Mouse (Mus musculus) left cerebral cortex, postnatal 14 days (tissue): ENCODE measurements around the gene Atad1. TPM values are rescaled to one million over a fixed set of nuclear protein-coding genes. Genes with fewer than 3 reads are reported as not detected.

ENCODE experiments used
- DNase-seq, 2 experiments: peaks; one replicate each; pipeline ENCODE4 v3.0.0; 2021 to 2022; ENCODE audit warnings: low spot score in 2 of 2, mixed read lengths in 1 of 2
- intact Hi-C: fragments of 180-260 bp; cut with DNase I; formaldehyde crosslinking; loops from one replicate; pipeline ENCODE4 v1.15.1; 2025
- total RNA-seq, 2 experiments: library from RNA; stranded (reverse); gene quantifications; 2 replicates each; pipeline ENCODE4 v1.2.3; 2021

The Atad1 gene
- total RNA-seq, 2 experiments from 2014 or later = 121 to 122 TPM

- peak in 1 of 2 experiments; percentile 7 for DNase-seq
- intact Hi-C loops = loop anchor here (10.0 kb wide), 1 partner anchor 610 kb away; no protein-coding TSS in a partner anchor
Observed at GRCm38 (mm10) chr19:32754188-32755000, 14.8 kb upstream of the Atad1 start.

DNA sequence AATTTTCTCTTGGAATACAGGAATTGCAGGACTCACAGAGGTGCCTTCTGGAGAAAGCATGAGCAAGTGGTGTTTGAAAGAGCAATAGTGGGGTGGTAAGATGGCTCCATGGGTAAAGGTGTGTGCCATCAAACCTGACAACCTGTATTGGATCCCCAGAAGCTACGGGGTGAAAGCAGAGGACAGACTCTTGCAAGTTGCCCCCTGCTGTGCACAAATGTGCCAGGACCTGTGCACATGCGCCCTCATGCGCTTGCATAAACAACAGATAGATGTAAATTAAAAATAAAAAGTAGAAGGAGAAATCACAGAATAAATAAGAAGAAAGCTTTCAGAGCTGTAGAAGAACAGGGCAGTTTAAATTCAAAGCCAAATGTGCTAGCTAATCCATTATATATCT, 13.8 kb upstream of the Atad1 start:
- no peak for DNase-seq
- intact Hi-C loops = loop anchor here (10.0 kb wide), 1 partner anchor 611 kb away; no protein-coding TSS in a partner anchor

DNA sequence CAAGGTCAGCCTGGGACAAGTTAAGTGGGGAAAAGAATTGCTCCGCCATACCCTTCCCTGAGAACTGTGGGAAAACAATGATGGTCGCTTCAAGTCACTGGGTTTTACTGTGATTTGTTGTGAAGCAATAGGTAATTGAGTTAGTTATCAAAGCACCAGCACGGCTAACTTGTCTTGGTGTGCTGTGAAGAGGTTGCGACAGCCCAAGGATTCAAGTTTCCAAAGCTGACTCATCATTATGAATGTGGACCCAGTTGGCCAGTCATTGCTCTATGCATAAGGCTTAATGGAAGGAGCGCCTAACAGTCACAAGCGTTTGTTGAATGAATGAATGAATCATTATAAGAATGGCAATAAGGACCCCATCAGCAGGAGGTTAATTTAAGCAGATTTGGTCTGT, 12.8 kb upstream of the Atad1 start:
- intact Hi-C loops = loop anchor here (10.0 kb wide), 1 partner anchor 612 kb away; no protein-coding TSS in a partner anchor

GRCm38 (mm10) chr19:32749425-32749824, 9.8 kb upstream of the Atad1 start:
- DNase-seq = peak; percentile 63 to 68
- intact Hi-C loops = loop anchor here (2.0 kb wide), 1 partner anchor 477 kb away; no protein-coding TSS in a partner anchor

More for the DNA sequence above, 12.8 kb upstream of the Atad1 start:
- no peak for DNase-seq

GRCm38 (mm10) chr19:32740641-32741345, 1.2 kb upstream of the Atad1 start:
- intact Hi-C loops = no loop called here
- no peak for DNase-seq

- intact Hi-C loops = no loop called here
- no peak for DNase-seq
Observed at GRCm38 (mm10) chr19:32737844-32738243, 1.7 kb downstream of the Atad1 start.

DNA sequence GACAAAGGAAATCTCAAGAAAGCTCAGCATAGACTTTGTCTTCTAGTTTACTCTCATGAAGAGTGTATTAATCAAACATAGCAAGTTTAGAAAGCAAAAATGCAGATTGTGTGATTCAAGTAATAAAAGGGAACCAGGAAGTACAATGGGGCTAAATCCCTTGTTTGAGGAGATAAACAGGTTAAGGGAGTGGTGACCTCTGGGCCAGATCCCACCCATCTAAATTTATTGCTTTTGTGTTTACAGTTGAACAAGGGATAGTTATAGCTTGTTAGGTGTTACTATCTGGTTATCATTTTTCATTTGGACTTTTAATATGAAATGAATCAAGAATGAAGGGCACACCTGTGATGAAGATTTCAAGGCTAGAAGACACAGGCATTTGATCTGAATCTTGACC, 6.7 kb downstream of the Atad1 start:
- no peak for DNase-seq
- intact Hi-C loops = no loop called here

GRCm38 (mm10) chr19:32729785-32730184, 9.8 kb downstream of the Atad1 start:
- intact Hi-C loops = no loop called here
- no peak for DNase-seq

GRCm38 (mm10) chr19:32726451-32727325, 12.9 kb downstream of the Atad1 start:
- DNase-seq = no peak
- intact Hi-C loops = no loop called here

DNA sequence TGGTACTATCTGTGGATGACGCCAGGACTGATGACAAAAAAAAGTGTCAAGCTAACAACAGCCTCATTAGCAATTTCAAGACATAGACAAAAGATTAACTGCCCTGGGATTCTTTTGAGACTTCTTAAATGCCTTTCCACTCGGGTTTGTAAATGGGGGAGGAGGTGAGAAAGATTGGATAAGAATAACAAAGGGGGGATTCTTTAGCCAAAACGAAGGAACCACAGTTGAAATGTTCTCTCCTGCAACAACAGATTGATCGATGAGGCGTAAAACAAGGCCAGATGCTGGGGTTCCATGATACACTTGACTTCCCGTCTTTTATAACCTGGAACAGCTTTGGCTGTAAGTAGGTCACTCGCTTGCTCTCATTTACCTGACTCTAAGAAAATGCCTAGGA, 15.8 kb downstream of the Atad1 start:
- intact Hi-C loops = no loop called here
- no peak for DNase-seq

- intact Hi-C loops = no loop called here
- no peak for DNase-seq
Observed at GRCm38 (mm10) chr19:32720319-32720718, 19.3 kb downstream of the Atad1 start.

DNA sequence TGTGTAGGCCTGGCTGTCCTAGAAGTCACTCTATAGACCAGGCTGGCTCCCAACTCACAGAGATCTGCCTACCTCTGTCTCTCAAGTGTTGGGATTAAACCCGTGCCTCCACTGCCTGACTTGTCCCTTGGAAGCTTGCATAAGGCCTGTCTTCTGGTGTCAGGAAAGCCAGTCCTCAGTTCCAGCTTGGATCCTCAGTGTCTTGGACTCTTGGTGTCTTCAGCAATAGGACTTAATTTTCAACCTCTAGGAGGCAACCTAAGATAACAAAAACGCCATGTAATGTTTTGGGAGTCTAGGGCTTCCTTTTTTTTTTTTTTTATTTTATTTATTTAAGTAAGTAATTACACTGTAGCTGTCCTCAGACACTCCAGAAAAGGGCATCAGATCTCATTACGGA, 22.0 kb downstream of the Atad1 start:
- DNase-seq = no peak
- intact Hi-C loops = no loop called here

DNA sequence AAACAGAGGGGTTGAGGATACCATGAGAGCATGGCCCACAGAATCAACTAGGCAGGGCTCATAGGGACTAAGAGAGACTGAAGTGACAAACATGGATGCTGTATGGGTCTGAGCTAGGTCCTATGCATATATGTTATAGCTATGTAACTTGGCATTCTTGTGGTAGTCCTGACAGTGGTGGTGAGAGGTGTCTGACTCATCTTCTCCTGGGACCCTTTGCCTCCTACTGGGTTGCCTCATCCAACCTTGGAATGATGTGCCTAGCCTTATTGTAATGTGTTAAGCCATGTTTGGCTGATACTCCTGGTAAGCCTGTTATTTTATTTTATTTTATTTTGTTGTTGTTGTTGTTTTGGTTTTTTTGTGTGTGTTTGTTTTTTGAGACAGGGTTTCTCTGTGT, 23.9 kb downstream of the Atad1 start:
- no peak for DNase-seq
- intact Hi-C loops = loop anchor here (1.0 to 2.0 kb wide), 2 partner anchors 511 to 651 kb away; no protein-coding TSS in a partner anchor

GRCm38 (mm10) chr19:32715201-32715600, 24.4 kb downstream of the Atad1 start:
- intact Hi-C loops = loop anchor here (1.0 to 2.0 kb wide), 2 partner anchors 512 to 651 kb away; no protein-coding TSS in a partner anchor
- DNase-seq = peak; percentile 77 to 78

DNA sequence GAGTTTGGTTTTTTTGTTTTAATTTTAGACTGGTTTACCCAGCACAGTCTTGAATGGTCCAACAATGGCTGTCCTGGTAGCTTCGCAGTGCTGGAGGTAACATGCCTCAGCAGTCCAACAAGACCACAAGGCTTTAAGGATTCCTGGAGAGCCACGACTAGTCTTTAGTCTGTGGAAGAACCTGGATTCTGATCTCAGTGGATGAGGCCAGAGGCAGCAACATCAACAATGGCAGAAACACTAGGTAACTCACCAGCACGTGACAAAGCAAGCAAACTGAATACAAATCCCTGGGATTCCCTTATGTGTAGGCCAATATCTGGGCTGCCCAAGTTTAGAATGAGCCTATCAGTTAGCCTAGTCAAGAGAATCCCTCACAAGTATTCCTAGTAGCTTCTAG, 26.1 kb downstream of the Atad1 start:
- DNase-seq = no peak
- intact Hi-C loops = loop anchor here (5.0 kb wide), 1 partner anchor 44 kb away; the partner anchor contains the start of gene Pten

- peak; percentile 74 to 89 for DNase-seq
- intact Hi-C loops = loop anchor here (5.0 kb wide), 1 partner anchor 45 kb away; the partner anchor contains the start of gene Pten
Observed at GRCm38 (mm10) chr19:32712588-32713042, 27.0 kb downstream of the Atad1 start.

GRCm38 (mm10) chr19:32711761-32712541, 27.6 kb downstream of the Atad1 start:
- intact Hi-C loops = loop anchor here (5.0 kb wide), 1 partner anchor 45 kb away; the partner anchor contains the start of gene Pten
- DNase-seq = peak; percentile 90 to 92

DNA sequence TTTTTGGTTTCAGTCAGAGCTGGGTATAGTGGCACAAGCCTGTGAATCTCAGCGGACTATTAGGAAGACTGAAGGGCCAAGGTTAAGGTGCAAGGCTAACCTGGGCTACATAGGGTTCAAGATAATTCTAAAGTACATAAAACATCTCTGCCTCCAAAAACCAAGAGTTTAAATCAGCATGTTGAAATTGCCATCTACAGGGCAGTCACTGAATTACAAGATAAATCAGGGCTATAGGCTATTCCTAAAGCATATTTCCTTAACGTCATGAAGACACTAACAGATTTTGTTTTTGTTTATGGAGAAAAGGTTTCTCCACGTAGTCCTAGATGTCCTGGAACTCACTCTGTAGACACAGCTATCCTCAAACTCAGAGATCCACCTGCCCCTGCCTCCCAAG, 29.3 kb downstream of the Atad1 start:
- intact Hi-C loops = loop anchor here (5.0 kb wide), 1 partner anchor 47 kb away; the partner anchor contains the start of gene Pten
- peak in 1 of 2 experiments; percentile 49 for DNase-seq
